Mouse (Mus musculus) hindlimb bud, embryonic 11.5 days (tissue): ENCODE results near the gene Csk.

Experiments
- DNase-seq: peaks from one replicate; pipeline ENCODE4 v3.0.0-alpha.2; 2012; ENCODE audit warnings: low read depth, low spot score; ENCODE audit errors: extremely low spot score

The Csk gene

GRCm38 (mm10) chr9:57653283-57653682, at the start of gene Csk:
TSS of gene Csk (minus strand) at chr9:57653631.
- no peak for DNase-seq

GRCm38 (mm10) chr9:57698466-57699150, 45.2 kb upstream of the Csk start:
- DNase-seq = no peak

GRCm38 (mm10) chr9:57697380-57697779, 43.9 kb upstream of the Csk start:
- DNase-seq = no peak

- no peak for DNase-seq
Measured at GRCm38 (mm10) chr9:57696380-57697285, 43.2 kb upstream of the Csk start.

- DNase-seq = no peak
Measured at GRCm38 (mm10) chr9:57694108-57694507, 40.7 kb upstream of the Csk start.

- no peak for DNase-seq
Measured at GRCm38 (mm10) chr9:57688606-57689005, 35.2 kb upstream of the Csk start.

GRCm38 (mm10) chr9:57688158-57688557, 34.7 kb upstream of the Csk start:
- no peak for DNase-seq

- no peak for DNase-seq
Measured at GRCm38 (mm10) chr9:57687751-57688150, 34.3 kb upstream of the Csk start, which contains the start of gene Cyp1a1. TSS of gene Cyp1a1 (plus strand) at chr9:57687928.

GRCm38 (mm10) chr9:57686011-57686410, 32.6 kb upstream of the Csk start:
- DNase-seq = no peak

GRCm38 (mm10) chr9:57683520-57683919, 30.1 kb upstream of the Csk start, which contains the start of gene Cyp1a2:
TSS of gene Cyp1a2 (minus strand) at chr9:57683703.
- DNase-seq = no peak

GRCm38 (mm10) chr9:57681411-57681810, 28.0 kb upstream of the Csk start:
- no peak for DNase-seq

- DNase-seq = no peak
Measured at GRCm38 (mm10) chr9:57671500-57671899, 18.1 kb upstream of the Csk start.

- DNase-seq = no peak
Measured at GRCm38 (mm10) chr9:57671037-57671436, 17.6 kb upstream of the Csk start.

GRCm38 (mm10) chr9:57669566-57669965, 16.1 kb upstream of the Csk start:
- DNase-seq = no peak

- no peak for DNase-seq
Measured at GRCm38 (mm10) chr9:57668277-57668676, 14.8 kb upstream of the Csk start.

GRCm38 (mm10) chr9:57667817-57668216, 14.4 kb upstream of the Csk start:
- DNase-seq = no peak

GRCm38 (mm10) chr9:57667136-57667535, 13.7 kb upstream of the Csk start:
- no peak for DNase-seq

GRCm38 (mm10) chr9:57666536-57666935, 13.1 kb upstream of the Csk start:
- no peak for DNase-seq

GRCm38 (mm10) chr9:57664616-57665015, 11.2 kb upstream of the Csk start:
- no peak for DNase-seq

GRCm38 (mm10) chr9:57661552-57661951, 8.1 kb upstream of the Csk start:
- DNase-seq = no peak

- DNase-seq = no peak
Measured at GRCm38 (mm10) chr9:57660501-57660900, 7.1 kb upstream of the Csk start.

GRCm38 (mm10) chr9:57659774-57660173, 6.3 kb upstream of the Csk start:
- peak; percentile 28 for DNase-seq
